Mouse (Mus musculus) liver, embryonic 12.5 days (tissue): ENCODE measurements around the gene Rasal1. TPM values are rescaled to one million over a fixed set of nuclear protein-coding genes. Genes with fewer than 3 reads are reported as not detected.

Experiments
- ATAC-seq: fragments of 200-750 bp; cut with Nextera tagmentation; 2 replicates; pipeline ENCODE4 v1.8.0; 2017; ENCODE audit warnings: moderate number of reproducible peaks, mild to moderate bottlenecking, moderate library complexity
- H3K27ac ChIP-seq: fragments of 300-500 bp; sonication (generic); 2 replicates; pipeline ENCODE4 v1.5.1; 2016; ENCODE audit warnings: mild to moderate bottlenecking
- H3K27me3 ChIP-seq: fragments of 300-500 bp; sonication (generic); replicated peaks from 2 replicates; pipeline ENCODE4 v1.6.1; 2016; ENCODE audit warnings: mild to moderate bottlenecking, moderate library complexity
- H3K36me3 ChIP-seq: fragments of 300-500 bp; sonication (generic); 2 replicates; pipeline ENCODE4 v1.6.1; 2016; ENCODE audit warnings: mild to moderate bottlenecking, moderate library complexity
- H3K4me1 ChIP-seq: fragments of 300-500 bp; sonication (generic); 2 replicates; pipeline ENCODE4 v1.6.1; 2016
- H3K4me2 ChIP-seq: fragments of 300-500 bp; sonication (generic); 2 replicates; pipeline ENCODE4 v1.6.1; 2016; ENCODE audit warnings: mild to moderate bottlenecking, moderate library complexity
- H3K4me3 ChIP-seq: fragments of 300-500 bp; sonication (generic); 2 replicates; pipeline ENCODE4 v1.5.1; 2016; ENCODE audit warnings: mild to moderate bottlenecking, moderate library complexity
- H3K9ac ChIP-seq: fragments of 300-500 bp; sonication (generic); 2 replicates; pipeline ENCODE4 v1.6.1; 2016; ENCODE audit warnings: mild to moderate bottlenecking, moderate library complexity
- H3K9me3 ChIP-seq: fragments of 300-500 bp; sonication (generic); replicated peaks from 2 replicates; pipeline ENCODE4 v1.6.1; 2016; ENCODE audit warnings: mild to moderate bottlenecking, moderate library complexity
- WGBS: fragments of 180-500 bp; shearing (Covaris S2); methylation state at CpG from one replicate; pipeline ENCODE4 v1.1.7; 2016; ENCODE audit not compliant: insufficient replicate concordance; 5-methylcytosine and 5-hydroxymethylcytosine counted together
- polyA plus RNA-seq: library from polyadenylated mRNA; unstranded; fragments of >200 nt; fragmentation: Nextera tagmentation; extraction: Ambion mirVana; gene quantifications from 2 replicates; pipeline ENCODE4 v1.2.1, GENCODE M21; 2016

Rasal1 gene
- polyA plus RNA-seq, 1 experiment from 2014 or later = 0.20 TPM

DNA sequence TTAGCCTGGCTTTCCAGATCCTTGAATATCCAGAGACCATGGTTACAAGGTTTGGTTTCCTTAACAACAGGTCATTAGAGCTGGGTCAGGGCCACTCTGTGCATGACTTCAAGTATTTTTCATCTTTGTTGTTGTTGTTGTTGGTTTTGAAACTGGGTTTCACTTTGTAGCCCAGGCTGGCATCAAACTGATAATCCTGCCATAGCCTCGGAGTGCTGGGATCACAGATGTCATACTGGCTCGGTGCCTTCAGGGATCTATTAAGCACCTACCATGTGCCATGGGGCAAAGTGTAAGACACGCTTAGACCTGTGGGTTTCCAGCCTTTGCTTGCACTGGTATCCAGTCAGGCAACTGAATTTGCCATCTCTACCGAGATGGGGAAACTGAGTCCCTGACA, 53.8 kb downstream of the Rasal1 start:
- Histone ChIP-seq H3K27ac (no peak overlapping the region), H3K9me3 (no peaks in the 10 kb centered on the region), H3K4me2 (no peak overlapping the region), H3K27me3 (peaks cover 62% of the 10 kb centered on the region), H3K4me1 (0 out of 2 replicates have a peak, but pooled peaks cover 7% of the 10 kb centered on the region), H3K9ac (no peak overlapping the region), H3K4me3 (no peak overlapping the region), H3K36me3 (no peaks in the 10 kb centered on the region)
- ATAC-seq = no peak
- WGBS = 59% methylated on average over 4 of the region's 4 CpGs

DNA sequence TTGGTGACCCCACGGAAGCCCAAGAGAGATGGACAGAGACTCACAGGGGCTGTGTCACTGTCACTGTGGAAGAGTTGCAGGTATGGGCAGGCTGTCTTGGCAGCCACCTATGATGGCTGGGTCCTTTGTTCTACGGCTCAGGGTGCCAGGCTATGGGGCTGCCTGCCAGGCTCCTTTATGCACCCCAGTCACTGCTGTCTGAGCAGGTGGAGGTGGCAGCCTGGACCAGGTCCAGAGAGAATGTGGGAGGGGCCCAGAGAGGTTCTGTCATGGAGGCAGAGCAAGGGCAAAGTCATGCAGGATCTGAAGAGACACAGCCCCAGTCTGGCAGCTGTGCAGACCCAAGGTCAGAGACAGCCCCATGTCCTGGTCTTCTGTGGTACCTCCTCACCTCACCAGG, 54.4 kb downstream of the Rasal1 start:
- H3K36me3 ChIP-seq = no peaks in the 10 kb centered on the region
- 0 out of 2 replicates have a peak, but pooled peaks cover 7% of the 10 kb centered on the region for H3K4me1 ChIP-seq
- H3K27ac ChIP-seq = no peak overlapping the region
- no peak overlapping the region for H3K4me3 ChIP-seq
- H3K9me3 ChIP-seq = no peaks in the 10 kb centered on the region
- H3K9ac ChIP-seq = no peak overlapping the region
- no peak overlapping the region for H3K4me2 ChIP-seq
- peaks cover 64% of the 10 kb centered on the region for H3K27me3 ChIP-seq
- no peak for ATAC-seq
- WGBS = 64% methylated on average over 2 of the region's 2 CpGs

DNA sequence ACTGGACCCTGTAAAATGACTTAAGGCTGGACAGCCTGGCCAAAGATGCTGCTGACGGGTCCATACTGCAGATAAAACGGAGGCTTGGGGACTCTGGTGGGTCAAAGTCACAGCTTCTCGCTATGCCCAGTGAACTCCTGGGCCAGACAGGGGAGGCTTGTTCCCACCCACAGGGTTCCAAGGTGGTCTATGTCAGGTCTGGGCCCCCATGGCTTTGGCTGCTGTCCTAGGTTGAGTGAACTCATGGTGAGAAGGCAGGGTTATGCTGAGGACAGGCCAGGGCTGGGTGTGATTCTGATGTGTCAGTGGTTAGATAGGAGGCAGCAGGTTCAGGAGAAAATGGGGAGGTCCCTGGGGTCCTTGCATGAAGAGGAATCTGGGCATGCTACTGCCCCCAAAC, 55.0 kb downstream of the Rasal1 start:
- no peak overlapping the region for H3K27ac ChIP-seq
- H3K9ac ChIP-seq = no peak overlapping the region
- WGBS = 47% methylated on average over 3 of the region's 3 CpGs
- H3K4me1 ChIP-seq = 0 out of 2 replicates have a peak, but pooled peaks cover 7% of the 10 kb centered on the region
- no peak overlapping the region for H3K4me3 ChIP-seq
- peaks cover 66% of the 10 kb centered on the region for H3K27me3 ChIP-seq
- no peak for ATAC-seq
- H3K36me3 ChIP-seq = no peaks in the 10 kb centered on the region
- H3K9me3 ChIP-seq = no peaks in the 10 kb centered on the region
- H3K4me2 ChIP-seq = no peak overlapping the region

DNA sequence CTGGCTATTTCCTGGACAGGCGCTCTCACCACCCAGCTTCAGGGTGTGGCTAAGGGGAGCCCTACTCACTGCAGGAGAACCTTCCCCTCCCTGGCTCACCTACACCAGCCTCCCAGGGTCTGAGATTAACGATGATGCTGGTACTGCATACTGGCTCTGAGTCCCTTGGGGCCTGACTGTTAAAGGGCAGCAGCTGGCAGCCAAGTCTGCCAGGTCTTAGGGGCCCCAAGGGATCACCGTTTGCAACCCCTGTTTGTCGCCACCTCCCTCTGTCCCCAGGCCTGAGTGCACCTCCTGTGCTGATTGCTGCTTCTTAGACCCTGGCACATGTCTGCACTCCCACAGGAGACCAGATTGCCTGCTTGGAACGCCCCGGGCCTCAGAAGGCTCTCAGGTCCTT, 55.8 kb downstream of the Rasal1 start:
- 43% methylated on average over 6 of the region's 6 CpGs for WGBS

DNA sequence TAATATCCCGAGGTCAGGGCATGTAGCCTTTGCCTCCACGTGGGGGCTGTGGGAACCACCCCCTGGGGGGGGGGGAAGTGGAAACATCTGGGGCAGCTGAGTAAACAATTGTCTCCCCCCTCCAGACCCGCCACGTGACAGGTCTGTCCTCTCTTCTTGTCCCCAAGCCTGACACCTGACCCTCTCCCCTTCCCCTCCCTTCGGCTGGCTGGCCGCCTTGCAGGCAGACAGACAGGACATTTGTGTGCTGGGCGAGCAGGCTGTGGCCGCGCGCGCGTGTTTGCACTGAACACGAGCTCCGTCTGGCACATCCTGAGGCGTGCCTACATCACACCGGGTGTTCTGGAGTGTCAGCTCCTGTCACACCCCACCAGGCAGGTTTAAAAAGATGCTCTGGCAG, 57.9 kb downstream of the Rasal1 start:
- no peaks in the 10 kb centered on the region for H3K9me3 ChIP-seq
- 0 out of 2 replicates have a peak, but pooled peaks cover 14% of the 10 kb centered on the region for H3K4me1 ChIP-seq
- H3K9ac ChIP-seq = no peak overlapping the region
- no peak for ATAC-seq
- peak overlapping the region; percentile 19; the same call in 1 of the 2 replicates for H3K4me2 ChIP-seq
- 22% methylated on average over 16 of the region's 16 CpGs for WGBS
- no peaks in the 10 kb centered on the region for H3K36me3 ChIP-seq
- no peak overlapping the region for H3K27ac ChIP-seq
- no peak overlapping the region for H3K4me3 ChIP-seq
- peaks cover 73% of the 10 kb centered on the region for H3K27me3 ChIP-seq

More for the DNA sequence above, 55.8 kb downstream of the Rasal1 start:
- no peak overlapping the region for H3K4me3 ChIP-seq
- no peak for ATAC-seq
- H3K9me3 ChIP-seq = no peaks in the 10 kb centered on the region
- no peak overlapping the region for H3K27ac ChIP-seq
- H3K4me1 ChIP-seq = 0 out of 2 replicates have a peak, but pooled peaks cover 7% of the 10 kb centered on the region
- no peak overlapping the region for H3K4me2 ChIP-seq
- H3K9ac ChIP-seq = no peak overlapping the region
- no peaks in the 10 kb centered on the region for H3K36me3 ChIP-seq
- H3K27me3 ChIP-seq = peaks cover 66% of the 10 kb centered on the region

DNA sequence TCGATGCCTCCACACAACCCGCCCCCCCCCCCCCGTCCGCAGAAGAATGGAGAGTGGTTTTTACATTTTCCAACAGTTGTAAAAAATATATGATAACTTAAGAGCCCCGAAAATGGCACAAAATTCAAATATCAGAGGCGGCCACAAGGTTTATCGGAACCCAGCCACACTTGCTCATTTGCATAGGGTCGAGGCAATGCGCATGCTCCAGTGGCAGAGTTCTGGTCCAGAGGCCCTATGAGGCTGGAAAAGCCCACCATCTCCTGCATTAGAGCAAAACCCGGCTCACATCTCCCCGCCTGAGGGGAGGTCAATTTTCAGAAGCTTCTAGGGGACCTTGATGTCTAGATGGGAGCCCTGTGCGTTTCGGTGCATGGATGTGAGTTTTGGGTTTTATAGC, 58.4 kb downstream of the Rasal1 start:
- Histone ChIP-seq H3K27ac (no peak overlapping the region), H3K27me3 (peaks cover 77% of the 10 kb centered on the region), H3K9me3 (no peaks in the 10 kb centered on the region), H3K4me2 (peak overlapping the region; percentile 19; the same call in 1 of the 2 replicates), H3K4me3 (no peak overlapping the region), H3K36me3 (no peaks in the 10 kb centered on the region), H3K9ac (no peak overlapping the region), H3K4me1 (0 out of 2 replicates have a peak, but pooled peaks cover 14% of the 10 kb centered on the region)
- WGBS = 49% methylated on average over 13 of the region's 13 CpGs
- ATAC-seq = no peak

DNA sequence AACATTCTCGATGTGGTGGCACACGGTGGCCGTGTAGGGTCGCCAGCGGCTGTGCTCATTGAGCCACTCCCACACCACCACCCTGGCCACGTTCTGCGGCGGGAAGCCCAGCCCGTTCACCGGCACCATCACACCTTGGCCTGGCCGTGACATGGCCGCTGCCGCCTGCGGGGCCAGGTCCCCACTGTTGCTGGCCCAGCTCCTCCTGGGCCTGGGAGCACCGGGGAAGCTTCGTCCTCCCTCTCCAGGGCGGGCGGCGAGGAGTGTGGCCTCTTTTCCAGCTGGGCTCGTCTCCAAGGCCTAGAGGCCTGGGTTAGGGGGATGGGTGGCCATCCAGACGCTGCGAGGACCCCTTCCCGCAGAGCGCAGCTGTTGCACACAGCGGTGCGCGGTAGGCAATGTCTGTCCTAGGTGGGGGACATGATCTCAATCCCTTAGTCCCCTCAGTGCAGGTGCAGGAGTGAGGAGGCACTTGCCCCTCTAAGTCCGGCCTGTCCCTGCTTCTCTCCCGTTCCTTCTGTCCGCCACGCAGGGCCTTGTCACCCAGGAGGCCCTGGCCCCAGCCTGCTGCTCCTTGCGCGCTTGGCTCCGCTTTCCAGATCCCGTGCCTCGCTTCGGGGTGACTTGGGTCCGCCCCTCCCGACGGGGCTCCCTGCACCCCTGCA, 61.7 kb downstream of the Rasal1 start:
- H3K4me1 ChIP-seq = 0 out of 2 replicates have a peak, but pooled peaks cover 14% of the 10 kb centered on the region
- ATAC-seq = no peak
- no peak overlapping the region for H3K9ac ChIP-seq
- no peak overlapping the region for H3K27ac ChIP-seq
- peaks cover 97% of the 10 kb centered on the region for H3K27me3 ChIP-seq
- H3K9me3 ChIP-seq = no peaks in the 10 kb centered on the region
- WGBS = 9% methylated on average over 40 of the region's 40 CpGs
- peak overlapping the region; percentile 45 for H3K4me2 ChIP-seq
- H3K36me3 ChIP-seq = no peaks in the 10 kb centered on the region
- peak overlapping the region; percentile 18 for H3K4me3 ChIP-seq

DNA sequence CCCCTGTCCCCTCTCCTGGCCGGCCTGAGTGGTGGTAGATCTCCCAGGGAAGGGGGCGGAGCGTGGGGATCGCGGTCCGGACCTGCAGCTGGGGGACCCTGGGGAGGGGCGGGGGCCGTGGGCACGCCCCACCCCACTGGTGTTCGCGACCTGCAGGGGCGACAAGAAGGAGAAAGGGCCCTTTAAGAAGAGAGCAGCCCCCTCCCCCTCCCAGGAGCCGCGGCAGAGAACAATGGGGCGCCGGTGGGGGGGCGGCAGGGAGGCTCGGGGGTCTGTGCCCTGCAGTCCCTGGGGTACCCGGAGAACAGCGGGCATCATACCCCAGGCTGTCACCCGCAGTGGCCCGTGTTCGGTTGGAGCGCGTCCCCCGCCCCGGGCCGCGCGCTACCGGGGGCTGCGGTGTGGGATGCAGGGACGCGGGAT, 62.2 kb downstream of the Rasal1 start:
- Histone ChIP-seq H3K9ac (no peak overlapping the region), H3K4me2 (peak overlapping the region; percentile 45), H3K36me3 (no peaks in the 10 kb centered on the region), H3K4me1 (0 out of 2 replicates have a peak, but pooled peaks cover 14% of the 10 kb centered on the region), H3K27ac (no peak overlapping the region), H3K9me3 (no peaks in the 10 kb centered on the region), H3K4me3 (peak overlapping the region; percentile 18), H3K27me3 (peaks cover 92% of the 10 kb centered on the region)
- ATAC-seq = no peak
- 6% methylated on average over 31 of the region's 34 CpGs for WGBS

DNA sequence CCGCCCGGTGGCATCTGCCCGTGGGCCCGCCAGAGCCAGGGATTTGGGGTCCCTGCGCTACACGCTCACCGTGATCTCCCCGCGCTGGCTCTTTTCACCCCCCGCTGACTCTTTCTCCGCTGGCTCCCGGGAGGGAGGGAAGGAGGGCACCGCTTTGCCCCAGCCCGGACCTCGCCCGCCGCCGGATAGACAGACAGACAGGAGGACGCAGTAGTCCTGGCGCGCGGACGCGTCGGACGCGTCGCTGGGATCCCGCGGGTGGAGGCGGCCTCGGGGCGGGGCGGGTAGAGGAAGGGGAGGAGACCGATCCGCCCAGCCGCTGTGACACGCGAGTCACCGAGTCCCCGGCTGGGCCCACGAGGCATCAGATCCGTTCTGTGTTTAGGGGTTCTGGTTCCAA, 62.8 kb downstream of the Rasal1 start:
- ATAC-seq = no peak
- peaks cover 90% of the 10 kb centered on the region for H3K27me3 ChIP-seq
- WGBS = 4% methylated on average over 42 of the region's 43 CpGs

DNA sequence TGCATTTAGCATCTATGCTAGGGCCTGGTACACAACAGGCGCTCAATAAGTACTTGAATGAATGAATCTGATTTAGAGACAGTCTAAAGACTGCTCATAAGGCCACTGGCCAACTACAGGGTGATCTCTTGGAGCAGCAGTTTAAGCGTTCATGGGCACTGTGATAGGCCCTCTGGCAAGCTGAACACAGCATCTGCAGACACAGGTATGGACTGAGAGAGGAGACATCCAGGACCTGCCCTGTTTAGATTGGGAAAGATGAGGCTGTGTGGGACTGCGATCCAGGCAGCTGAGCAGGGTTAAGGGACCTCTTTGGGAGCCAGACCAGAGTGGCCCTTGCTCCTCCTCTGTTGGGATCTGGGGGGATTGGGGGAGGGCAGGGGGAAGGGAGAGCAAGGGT, 63.2 kb downstream of the Rasal1 start, which contains the start of gene Dtx1:
Dtx1 (minus strand) TSS at position 101 of the 400 bp plus-strand sequence.
- H3K4me3 ChIP-seq = peak within 1 kb of the TSS; percentile 21

More for the DNA sequence above, 62.8 kb downstream of the Rasal1 start:
- H3K4me1 ChIP-seq = 0 out of 2 replicates have a peak, but pooled peaks cover 11% of the 10 kb centered on the region
- H3K9me3 ChIP-seq = no peaks in the 10 kb centered on the region
- H3K27ac ChIP-seq = no peak overlapping the region
- H3K4me2 ChIP-seq = peak overlapping the region; percentile 45
- H3K36me3 ChIP-seq = no peaks in the 10 kb centered on the region
- H3K4me3 ChIP-seq = peak overlapping the region; percentile 21; the same call in 1 of the 2 replicates
- no peak overlapping the region for H3K9ac ChIP-seq

DNA sequence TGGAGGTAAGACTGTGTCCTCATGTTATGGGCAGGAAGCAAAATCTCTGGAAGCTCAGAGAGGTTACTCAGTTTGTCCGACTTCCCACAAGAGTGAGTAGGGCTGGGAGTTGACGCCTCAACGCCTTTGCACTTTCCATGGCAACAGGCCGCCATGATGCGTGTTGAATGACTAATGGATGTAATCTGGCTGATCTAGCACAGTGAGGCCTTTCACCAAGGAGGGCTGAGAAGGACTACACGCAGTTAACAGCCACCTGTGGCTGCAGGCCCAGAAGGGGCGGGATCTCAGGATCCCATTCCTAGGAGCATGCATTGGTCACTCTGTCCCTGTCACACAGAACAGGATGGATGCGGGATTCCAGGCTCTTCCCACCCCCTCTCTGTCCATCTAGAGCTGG, 64.1 kb downstream of the Rasal1 start:
- peaks cover 77% of the 10 kb centered on the region for H3K27me3 ChIP-seq
- H3K4me2 ChIP-seq = no peak overlapping the region
- no peak overlapping the region for H3K4me3 ChIP-seq
- no peak overlapping the region for H3K27ac ChIP-seq
- H3K9ac ChIP-seq = no peak overlapping the region
- 63% methylated on average over 8 of the region's 8 CpGs for WGBS
- no peaks in the 10 kb centered on the region for H3K36me3 ChIP-seq
- H3K4me1 ChIP-seq = 0 out of 2 replicates have a peak, but pooled peaks cover 7% of the 10 kb centered on the region
- H3K9me3 ChIP-seq = no peaks in the 10 kb centered on the region
- no peak for ATAC-seq

More for the DNA sequence above, 63.2 kb downstream of the Rasal1 start, which contains the start of gene Dtx1:
- Histone ChIP-seq H3K9me3 (no peaks in the 10 kb centered on the region), H3K27me3 (peaks cover 86% of the 10 kb centered on the region), H3K27ac (no peak within 1 kb of the TSS), H3K4me1 (0 out of 2 replicates have a peak, but pooled peaks cover 7% of the 10 kb centered on the region), H3K36me3 (no peaks in the 10 kb centered on the region), H3K4me2 (peak within 1 kb of the TSS; percentile 45), H3K9ac (no peak within 1 kb of the TSS)
- 41% methylated on average over 3 of the region's 3 CpGs for WGBS
- ATAC-seq = no peak

DNA sequence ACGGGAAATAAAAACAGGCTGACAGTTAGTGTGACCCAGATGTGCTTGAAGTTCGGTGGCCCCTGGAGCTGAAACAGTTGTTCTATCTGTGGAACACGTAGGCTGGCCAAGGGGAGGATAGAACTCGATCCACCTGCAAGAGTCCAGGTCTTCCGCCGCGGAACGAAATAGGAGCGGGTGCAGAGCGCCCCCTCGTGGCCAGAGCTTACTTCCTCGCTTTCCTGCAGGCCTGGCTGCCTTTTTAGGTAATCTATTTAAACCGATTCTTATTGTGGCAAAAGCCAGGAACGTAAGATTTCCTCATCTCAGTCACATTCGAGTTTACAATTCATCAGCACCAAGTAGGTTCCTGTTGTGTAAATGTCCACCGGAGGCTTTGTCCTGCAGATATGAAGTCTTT, 65.7 kb downstream of the Rasal1 start:
- H3K9ac ChIP-seq = no peak overlapping the region
- H3K4me2 ChIP-seq = no peak overlapping the region
- no peak for ATAC-seq
- H3K27ac ChIP-seq = no peak overlapping the region
- 4% methylated on average over 16 of the region's 16 CpGs for WGBS
- no peak overlapping the region for H3K4me3 ChIP-seq
- H3K4me1 ChIP-seq = 0 out of 2 replicates have a peak, but pooled peaks cover 7% of the 10 kb centered on the region
- no peaks in the 10 kb centered on the region for H3K36me3 ChIP-seq
- peaks cover 61% of the 10 kb centered on the region for H3K27me3 ChIP-seq
- no peaks in the 10 kb centered on the region for H3K9me3 ChIP-seq
